Mouse (Mus musculus) forebrain, embryonic 13.5 days (tissue): ENCODE results near the gene Cd81. TPM values are rescaled to one million over a fixed set of nuclear protein-coding genes. Genes with fewer than 3 reads are reported as not detected.

Experiments used
- ATAC-seq: fragments of 200-750 bp; cut with Nextera tagmentation; 2 replicates; pipeline ENCODE4 v1.8.0; 2017
- H3K27ac ChIP-seq: fragments of 300-500 bp; sonication (generic); 2 replicates; pipeline ENCODE4 v1.5.1; 2015; ENCODE audit warnings: inconsistent platforms, mild to moderate bottlenecking, moderate library complexity
- H3K27me3 ChIP-seq: fragments of 300-500 bp; sonication (generic); 2 replicates; pipeline ENCODE4 v1.6.1; 2015; ENCODE audit warnings: mild to moderate bottlenecking, inconsistent platforms
- H3K36me3 ChIP-seq: fragments of 300-500 bp; sonication (generic); 2 replicates; pipeline ENCODE4 v1.6.1; 2015; ENCODE audit warnings: mild to moderate bottlenecking, inconsistent platforms; ENCODE audit not compliant: poor library complexity, severe bottlenecking
- H3K4me1 ChIP-seq: fragments of 300-500 bp; sonication (generic); 2 replicates; pipeline ENCODE4 v1.6.1; 2015; ENCODE audit warnings: inconsistent platforms
- H3K4me2 ChIP-seq: fragments of 300-500 bp; sonication (generic); 2 replicates; pipeline ENCODE4 v1.6.1; 2015; ENCODE audit warnings: inconsistent platforms, mild to moderate bottlenecking, moderate library complexity
- H3K4me3 ChIP-seq: fragments of 300-500 bp; sonication (generic); 2 replicates; pipeline ENCODE4 v1.5.1; 2015; ENCODE audit warnings: mild to moderate bottlenecking, inconsistent platforms
- H3K9ac ChIP-seq: fragments of 300-500 bp; sonication (generic); 2 replicates; pipeline ENCODE4 v1.6.1; 2015; ENCODE audit warnings: mild to moderate bottlenecking, inconsistent platforms
- H3K9me3 ChIP-seq: fragments of 300-500 bp; sonication (generic); replicated peaks from 2 replicates; pipeline ENCODE4 v1.6.1; 2016; ENCODE audit warnings: inconsistent platforms
- WGBS: fragments of 180-500 bp; shearing (Covaris S2); methylation state at CpG from one replicate; pipeline ENCODE4 v1.1.7; 2015; 5-methylcytosine and 5-hydroxymethylcytosine counted together
- polyA plus RNA-seq: library from polyadenylated mRNA; unstranded; fragments of >200 nt; fragmentation: Nextera tagmentation; extraction: Ambion mirVana; gene quantifications from 2 replicates; pipeline ENCODE4 v1.2.1, GENCODE M21; 2015

Cd81 gene
- polyA plus RNA-seq, 1 experiment from 2014 or later: 217 TPM

DNA sequence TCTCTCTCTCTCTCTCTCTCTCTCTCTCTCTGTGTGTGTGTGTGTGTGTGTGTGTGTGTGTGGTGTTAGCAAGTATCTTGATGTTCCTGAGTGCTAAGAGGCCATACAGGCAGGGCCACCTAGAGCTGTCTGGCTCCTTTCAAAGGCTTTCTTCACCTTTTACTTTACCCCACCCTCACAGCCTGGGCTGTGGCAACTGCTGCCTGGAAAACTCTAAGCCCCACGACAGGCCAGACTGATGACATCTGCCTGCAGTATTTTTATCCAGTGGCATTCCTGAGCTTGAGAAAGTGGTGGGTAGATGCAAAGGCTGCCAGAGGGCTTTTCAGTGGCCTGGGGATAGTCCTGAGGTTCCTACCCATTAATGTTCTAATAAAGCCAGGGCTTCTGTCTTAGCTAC is 59.9 kb downstream of the Cd81 start:
- 0 out of 2 replicates have a peak, but pooled peaks cover 1% of the 10 kb centered on the region for H3K4me1 ChIP-seq
- 54% methylated on average over 1 of the region's 1 CpGs for WGBS

DNA sequence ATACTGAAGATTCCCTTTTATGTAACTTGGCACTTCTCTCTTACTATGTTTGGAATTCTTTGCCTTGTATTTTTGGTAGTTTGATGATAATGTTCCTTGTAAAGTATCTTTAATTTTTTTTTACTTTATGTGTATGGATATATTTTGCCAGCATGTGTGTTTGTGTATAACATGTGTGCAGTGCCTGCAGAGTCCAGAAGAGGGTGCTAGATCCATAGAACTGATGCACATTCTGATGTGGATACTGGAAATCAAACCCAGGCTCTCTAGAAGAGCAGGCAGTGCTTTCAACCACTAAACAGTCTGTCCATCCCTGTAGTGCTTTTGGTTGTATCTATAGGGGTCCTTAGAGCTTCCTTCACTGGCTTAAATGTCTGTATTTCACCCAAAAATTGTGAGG is 62.2 kb downstream of the Cd81 start:
- Histone ChIP-seq H3K4me1 (peaks cover 4% of the 10 kb centered on the region; the same call in 1 of the 2 replicates), H3K36me3 (no peaks in the 10 kb centered on the region), H3K27ac (no peak overlapping the region), H3K4me3 (no peak overlapping the region), H3K9me3 (peaks cover 3% of the 10 kb centered on the region; the same call in 1 of the 2 replicates), H3K9ac (no peak overlapping the region), H3K4me2 (no peak overlapping the region), H3K27me3 (peaks cover 8% of the 10 kb centered on the region; the same call in 1 of the 2 replicates)
- ATAC-seq: no peak

More for the DNA sequence above, 59.9 kb downstream of the Cd81 start:
- H3K9me3 ChIP-seq: peaks cover 3% of the 10 kb centered on the region; the same call in 1 of the 2 replicates
- no peak overlapping the region for H3K27ac ChIP-seq
- H3K4me3 ChIP-seq: no peak overlapping the region
- no peak overlapping the region for H3K9ac ChIP-seq
- H3K27me3 ChIP-seq: peaks cover 32% of the 10 kb centered on the region
- H3K36me3 ChIP-seq: no peaks in the 10 kb centered on the region
- ATAC-seq: no peak
- no peak overlapping the region for H3K4me2 ChIP-seq

DNA sequence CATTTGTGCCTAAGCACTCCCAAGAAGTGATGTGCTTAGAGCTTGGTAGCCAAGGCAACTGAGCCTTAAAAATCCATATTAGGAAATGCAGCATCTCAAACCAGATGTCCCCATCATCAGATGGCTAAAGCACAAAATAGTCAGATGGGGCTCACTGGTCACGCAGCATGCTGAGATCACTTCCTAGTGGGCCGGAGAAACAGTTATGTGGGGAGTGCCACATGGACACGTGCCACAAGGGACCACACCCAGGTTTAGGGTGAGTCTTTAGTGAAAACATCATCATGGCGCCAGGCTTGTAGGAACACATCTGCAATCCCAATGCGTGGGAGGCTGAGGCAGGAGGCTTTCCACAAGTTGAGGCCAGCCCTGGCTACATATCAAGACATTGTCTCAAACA is 64.0 kb downstream of the Cd81 start:
- 85% methylated on average over 5 of the region's 5 CpGs for WGBS
- Histone ChIP-seq H3K4me3 (no peak overlapping the region), H3K9me3 (peaks cover 3% of the 10 kb centered on the region; the same call in 1 of the 2 replicates), H3K4me1 (peaks cover 7% of the 10 kb centered on the region; the same call in 1 of the 2 replicates), H3K36me3 (no peaks in the 10 kb centered on the region), H3K27ac (no peak overlapping the region), H3K9ac (no peak overlapping the region), H3K27me3 (no peaks in the 10 kb centered on the region), H3K4me2 (no peak overlapping the region)
- no peak for ATAC-seq

Other genes with a start within 250 kb of the Cd81 start
- gene Th, start 121.6 kb upstream of the Cd81 start, polyA plus RNA-seq: 8.0 and 9.9 TPM in 2 replicates
- gene Ascl2, start 83.5 kb upstream of the Cd81 start, polyA plus RNA-seq: 0.21 TPM in 1 of 2 replicates, not detected in the other
- 0.81 and 0.83 TPM in 2 replicates for gene Tspan32, start 47.7 kb upstream of the Cd81 start, polyA plus RNA-seq
- 108 and 122 TPM in 2 replicates for gene Tssc4, start 16.5 kb downstream of the Cd81 start, polyA plus RNA-seq
- 1.3 and 1.7 TPM in 2 replicates for gene Trpm5, start 41.9 kb downstream of the Cd81 start, polyA plus RNA-seq
- gene Kcnq1, start 53.6 kb downstream of the Cd81 start, polyA plus RNA-seq: 0.48 and 1.2 TPM in 2 replicates